8 mouse cellular contexts compared by ENCODE assay signal in the genomic region with DNA sequence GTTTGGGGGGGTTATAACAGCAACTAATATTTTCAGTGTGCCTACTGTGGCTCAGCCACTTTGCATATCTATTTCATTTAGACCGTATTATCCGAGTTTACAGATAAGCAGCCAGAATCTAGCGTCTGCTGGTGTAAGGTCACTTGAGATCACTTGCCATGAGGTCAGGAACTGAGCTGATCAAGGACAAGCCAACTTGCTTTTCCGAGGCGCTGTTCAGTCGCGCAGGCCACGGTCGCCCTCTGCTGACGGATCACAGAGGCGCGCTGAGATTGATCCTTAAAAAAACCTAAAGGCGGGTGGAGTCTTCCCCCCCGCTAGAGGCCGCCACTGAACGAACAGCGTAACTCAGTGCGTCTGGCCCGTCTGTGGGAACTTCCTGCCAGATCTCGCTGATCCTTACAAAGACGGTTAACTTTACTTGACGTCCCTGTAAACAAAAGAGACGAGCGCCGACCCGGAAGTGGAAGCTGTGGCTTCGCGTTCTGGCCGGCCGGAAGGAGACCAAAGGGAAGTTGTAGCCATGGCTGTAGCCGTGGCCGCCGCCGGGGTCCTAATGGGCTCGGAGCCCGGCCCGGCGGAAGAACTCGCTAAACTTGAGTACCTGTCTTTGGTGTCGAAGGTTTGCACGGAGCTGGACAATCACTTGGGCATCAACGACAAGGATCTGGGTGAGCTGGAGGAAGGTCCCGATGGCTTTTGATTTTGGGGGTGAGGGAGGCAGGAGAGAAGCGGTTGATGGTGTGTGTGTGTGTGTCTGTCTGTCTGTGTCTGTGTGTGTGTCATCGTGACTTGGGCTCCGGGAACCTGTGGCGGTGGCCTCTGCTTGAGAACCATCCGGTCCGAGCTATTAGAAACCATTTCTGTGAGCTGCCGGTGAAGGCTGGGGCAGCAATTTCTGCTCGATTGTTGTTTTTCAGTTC. TPM values are rescaled to one million over a fixed set of nuclear protein-coding genes. Genes with fewer than 3 reads are reported as not detected.
DNase-seq lines count a peak whose midpoint lies in the region; ATAC-seq lines count a peak whose summit lies in the region.

Gene Dhx8, plus strand, starts transcription at position 402 of the 923 bp plus-strand sequence.

- peak within 1 kb of the TSS; percentile 95 for H3K4me3 ChIP-seq in hindbrain, embryonic 15.5 days

- peak within 1 kb of the TSS; percentile 76 for H3K27ac ChIP-seq in hindbrain, embryonic 15.5 days (replicated peaks)

- WGBS in hindbrain, embryonic 15.5 days: under 1% methylated on average over 51 of the region's 51 CpGs

- no peaks in the 10 kb centered on the region for H3K27me3 ChIP-seq in hindbrain, embryonic 15.5 days

- peak; percentile 99 for ATAC-seq in hindbrain, embryonic 15.5 days (ENCODE audit: low FRiP score, low read depth)

- H3K4me1 ChIP-seq in hindbrain, embryonic 15.5 days (replicated peaks): peaks cover 15% of the 10 kb centered on the region

- H3K4me2 ChIP-seq in hindbrain, embryonic 15.5 days: peak within 1 kb of the TSS; percentile 91

- DNase-seq in T-cell, adult 2 months (ENCODE audit: low spot score): peak; percentile 96
- DNase-seq in cerebellum, postnatal 36 days: peak; percentile 98 to 99
- peak; percentile 99 for DNase-seq in frontal cortex, postnatal 36 days (ENCODE audit: low spot score in 2 of 2)
- DNase-seq in left cerebral cortex, adult 11 months (ENCODE audit: low spot score): peak; percentile 96
- DNase-seq in lung, postnatal 4 days: peak; percentile 98
- peak; percentile 98 for DNase-seq in retina, postnatal 7 days (ENCODE audit: low read depth, low spot score)
- peak; percentile 97 for DNase-seq in urinary bladder, adult 2 months (ENCODE audit: low spot score)

- H3K9me3 ChIP-seq in hindbrain, embryonic 15.5 days: no peaks in the 10 kb centered on the region

- H3K36me3 ChIP-seq in hindbrain, embryonic 15.5 days: peaks cover 23% of the 10 kb centered on the region

- peak within 1 kb of the TSS; percentile 78 for H3K9ac ChIP-seq in hindbrain, embryonic 15.5 days

RNA-seq across cellular contexts. Expression of gene Dhx8, which starts in this region (rescaled TPM):
- 28.8 and 29.2 TPM in 2 replicates for polyA plus RNA-seq in hindbrain, embryonic 15.5 days (2015; fragmentation: Nextera tagmentation; extraction: Ambion mirVana)
- 14.7 and 15.4 TPM in 2 replicates for polyA plus RNA-seq in urinary bladder, adult 2 months (2012; rRNA removed)

Comparison
In these comparisons a context has a peak if more than half of its experiments do, and no peak if none do; other contexts are left out.
1. Peak in every context shown above with its lines: DNase-seq, ATAC-seq, H3K4me3 ChIP-seq and H3K27ac ChIP-seq.